Mouse (Mus musculus) embryonic facial prominence, embryonic 12.5 days (tissue): ENCODE measurements around the gene Pop5. TPM values are rescaled to one million over a fixed set of nuclear protein-coding genes. Genes with fewer than 3 reads are reported as not detected.

Experiments used
- ATAC-seq: fragments of 200-750 bp; cut with Nextera tagmentation; 2 replicates; pipeline ENCODE4 v1.8.0; 2017; ENCODE audit not compliant: insufficient number of reproducible peaks, insufficient read depth, low FRiP score, low TSS enrichment
- H3K27ac ChIP-seq: fragments of 300-500 bp; sonication (generic); 2 replicates; pipeline ENCODE4 v1.5.1; 2016; ENCODE audit warnings: mild to moderate bottlenecking
- H3K27me3 ChIP-seq: fragments of 300-500 bp; sonication (generic); 2 replicates; pipeline ENCODE4 v1.6.1; 2016; ENCODE audit warnings: mild to moderate bottlenecking, moderate library complexity
- H3K36me3 ChIP-seq: fragments of 300-500 bp; sonication (generic); 2 replicates; pipeline ENCODE4 v1.6.1; 2016; ENCODE audit warnings: mild to moderate bottlenecking
- H3K4me1 ChIP-seq: fragments of 300-500 bp; sonication (generic); 2 replicates; pipeline ENCODE4 v1.6.1; 2016
- H3K4me2 ChIP-seq: fragments of 300-500 bp; sonication (generic); replicated peaks from 2 replicates; pipeline ENCODE4 v1.6.1; 2016; ENCODE audit warnings: mild to moderate bottlenecking, moderate library complexity
- H3K4me3 ChIP-seq: fragments of 300-500 bp; sonication (generic); 2 replicates; pipeline ENCODE4 v1.5.1; 2016; ENCODE audit warnings: mild to moderate bottlenecking
- H3K9ac ChIP-seq: fragments of 300-500 bp; sonication (generic); 2 replicates; pipeline ENCODE4 v1.6.1; 2016; ENCODE audit warnings: mild to moderate bottlenecking, moderate library complexity
- H3K9me3 ChIP-seq: fragments of 300-500 bp; sonication (generic); 2 replicates; pipeline ENCODE4 v1.6.1; 2016; ENCODE audit warnings: mild to moderate bottlenecking, moderate library complexity
- WGBS: fragments of 180-500 bp; shearing (Covaris S2); methylation state at CpG from one replicate; pipeline ENCODE4 v1.1.7; 2016; 5-methylcytosine and 5-hydroxymethylcytosine counted together
- polyA plus RNA-seq: library from polyadenylated mRNA; unstranded; fragments of >200 nt; fragmentation: Nextera tagmentation; extraction: Ambion mirVana; gene quantifications from 2 replicates; pipeline ENCODE4 v1.2.1, GENCODE M21; 2016

Pop5 gene
- polyA plus RNA-seq, 1 experiment from 2014 or later: 82.1 TPM

DNA sequence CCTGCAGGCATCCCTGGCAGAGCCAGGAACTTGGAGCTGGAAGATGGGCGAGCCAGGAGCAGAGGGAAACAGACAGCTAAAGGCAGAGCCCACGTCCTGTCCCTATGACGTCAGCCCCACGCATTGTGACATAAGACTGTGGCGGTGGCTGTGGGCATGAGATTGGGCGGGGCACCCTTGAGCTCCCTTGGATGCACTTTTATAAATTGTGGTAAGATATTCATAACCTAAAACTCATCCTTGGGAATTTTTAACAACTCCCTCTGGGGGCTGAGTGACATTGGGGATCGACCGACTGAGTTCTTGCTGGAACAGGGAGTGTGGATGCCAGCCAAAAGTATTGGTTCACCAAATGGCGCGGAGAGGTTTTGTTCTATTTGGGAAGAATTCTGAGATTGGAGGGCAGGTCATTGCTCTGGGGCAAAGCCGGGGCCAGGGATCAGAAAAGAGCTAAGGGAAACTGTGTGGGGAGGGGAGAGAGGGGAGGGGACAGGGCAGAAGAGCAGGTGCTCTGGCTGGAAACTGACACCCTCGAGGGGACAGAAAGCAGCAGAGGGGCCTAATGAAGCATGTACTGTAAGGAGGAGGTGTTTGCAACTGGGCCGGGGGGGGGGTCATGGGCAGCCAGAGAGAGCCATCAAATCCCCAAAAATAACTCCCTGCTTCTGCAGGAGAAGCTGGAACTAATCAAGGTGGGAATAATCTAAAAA is 14.6 kb upstream of the Pop5 start:
- Histone ChIP-seq H3K9ac (no peak overlapping the region), H3K4me3 (0 out of 2 replicates have a peak overlapping the region, but pooled peaks have one; percentile 4), H3K9me3 (no peaks in the 10 kb centered on the region), H3K4me2 (no peak overlapping the region; the same call in 1 of the 2 replicates), H3K36me3 (no peaks in the 10 kb centered on the region), H3K27ac (no peak overlapping the region), H3K4me1 (peaks cover 18% of the 10 kb centered on the region), H3K27me3 (peaks cover under 1% of the 10 kb centered on the region)
- no peak for ATAC-seq
- 30% methylated on average over 13 of the region's 13 CpGs for WGBS

GRCm38 (mm10) chr5:115222485-115222884 is 13.2 kb upstream of the Pop5 start:
- Histone ChIP-seq H3K4me1 (peaks cover 18% of the 10 kb centered on the region), H3K27me3 (no peaks in the 10 kb centered on the region), H3K4me3 (no peak overlapping the region), H3K27ac (no peak overlapping the region), H3K36me3 (no peaks in the 10 kb centered on the region), H3K9me3 (no peaks in the 10 kb centered on the region), H3K4me2 (no peak overlapping the region), H3K9ac (no peak overlapping the region)
- no peak for ATAC-seq
- 74% methylated on average over 3 of the region's 3 CpGs for whole genome bisulfite sequencing

DNA sequence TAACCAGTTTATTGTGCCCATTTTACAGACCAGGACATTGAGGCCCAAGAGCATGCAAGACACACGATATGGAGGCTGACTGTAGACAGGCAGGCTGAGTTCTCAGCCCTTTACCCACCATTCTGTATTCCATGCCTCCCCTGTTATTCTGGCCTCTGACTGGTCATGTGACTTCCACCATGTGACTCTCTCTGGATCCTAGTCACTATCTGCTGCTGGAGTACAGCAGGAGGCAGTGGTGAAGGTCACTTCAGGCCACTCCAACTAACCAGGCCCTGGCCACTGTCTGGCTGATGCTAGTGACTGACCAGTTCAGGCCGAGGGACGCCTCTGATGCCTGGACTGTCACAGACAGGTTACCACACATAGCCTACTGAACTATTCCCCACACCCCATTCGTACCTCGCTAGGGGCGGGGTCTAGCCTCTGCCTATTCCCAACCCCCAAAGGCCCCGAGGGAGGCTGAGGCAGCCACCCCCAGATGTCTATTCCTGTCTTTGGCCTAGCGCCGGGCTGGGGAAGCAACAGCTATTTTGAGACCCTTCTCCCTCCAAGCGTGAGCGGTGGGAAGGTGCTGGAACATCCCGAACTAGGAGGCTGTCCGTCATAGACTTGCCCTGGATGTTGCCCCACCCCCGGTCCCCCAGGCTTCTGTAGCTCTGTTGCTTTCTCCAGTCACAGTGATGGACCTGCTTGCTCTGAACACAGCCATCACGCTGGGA is 4.6 kb upstream of the Pop5 start:
- Histone ChIP-seq H3K36me3 (no peaks in the 10 kb centered on the region), H3K9ac (no peak overlapping the region), H3K27me3 (peaks cover 15% of the 10 kb centered on the region), H3K4me3 (no peak overlapping the region), H3K27ac (no peak overlapping the region), H3K4me1 (no peaks in the 10 kb centered on the region), H3K9me3 (no peaks in the 10 kb centered on the region), H3K4me2 (peak overlapping the region; percentile 21; the same call in 1 of the 2 replicates)
- 48% methylated on average over 15 of the region's 15 CpGs for WGBS
- ATAC-seq: no peak

GRCm38 (mm10) chr5:115231552-115232120 is 4.0 kb upstream of the Pop5 start:
- ATAC-seq: no peak
- H3K4me1 ChIP-seq: no peaks in the 10 kb centered on the region
- 36% methylated on average over 16 of the region's 16 CpGs for WGBS
- no peak overlapping the region for H3K27ac ChIP-seq
- peak overlapping the region; percentile 21; the same call in 1 of the 2 replicates for H3K4me2 ChIP-seq
- peaks cover 15% of the 10 kb centered on the region for H3K27me3 ChIP-seq
- no peaks in the 10 kb centered on the region for H3K9me3 ChIP-seq
- no peak overlapping the region for H3K9ac ChIP-seq
- H3K36me3 ChIP-seq: no peaks in the 10 kb centered on the region
- H3K4me3 ChIP-seq: no peak overlapping the region

DNA sequence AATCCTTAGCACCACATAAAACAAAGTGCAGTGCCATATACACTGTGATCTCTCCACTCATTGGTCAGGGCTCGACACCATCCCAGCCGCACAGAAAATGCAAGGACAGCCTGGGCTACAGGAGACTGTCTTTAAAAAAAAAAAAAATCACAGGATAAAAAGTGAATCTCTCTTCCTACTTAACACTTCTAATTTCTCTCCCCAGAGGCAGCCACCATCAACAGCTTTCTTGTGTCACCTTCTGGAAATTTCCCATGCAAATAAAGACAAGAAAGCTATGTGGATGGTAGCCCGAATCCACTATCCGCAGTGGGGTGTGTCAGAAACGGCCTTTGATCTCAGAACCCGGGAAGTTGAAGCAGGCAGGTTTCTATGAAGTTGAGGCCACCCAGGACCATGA is 3.1 kb upstream of the Pop5 start:
- peaks cover 15% of the 10 kb centered on the region for H3K27me3 ChIP-seq
- H3K9me3 ChIP-seq: no peaks in the 10 kb centered on the region
- H3K27ac ChIP-seq: no peak overlapping the region
- H3K4me1 ChIP-seq: peaks cover 2% of the 10 kb centered on the region; the same call in 1 of the 2 replicates
- H3K9ac ChIP-seq: no peak overlapping the region
- no peak overlapping the region for H3K4me3 ChIP-seq
- WGBS: 77% methylated on average over 6 of the region's 6 CpGs
- H3K36me3 ChIP-seq: no peaks in the 10 kb centered on the region
- no peak overlapping the region for H3K4me2 ChIP-seq
- ATAC-seq: no peak

- Histone ChIP-seq H3K36me3 (no peaks in the 10 kb centered on the region), H3K4me3 (no peak overlapping the region), H3K9ac (no peak overlapping the region), H3K4me2 (no peak overlapping the region), H3K9me3 (no peaks in the 10 kb centered on the region), H3K27ac (no peak overlapping the region), H3K4me1 (peaks cover 2% of the 10 kb centered on the region; the same call in 1 of the 2 replicates), H3K27me3 (peaks cover 15% of the 10 kb centered on the region)
- WGBS: 89% methylated on average over 14 of the region's 14 CpGs
- no peak for ATAC-seq
Measured at GRCm38 (mm10) chr5:115233031-115233780, 2.4 kb upstream of the Pop5 start.

DNA sequence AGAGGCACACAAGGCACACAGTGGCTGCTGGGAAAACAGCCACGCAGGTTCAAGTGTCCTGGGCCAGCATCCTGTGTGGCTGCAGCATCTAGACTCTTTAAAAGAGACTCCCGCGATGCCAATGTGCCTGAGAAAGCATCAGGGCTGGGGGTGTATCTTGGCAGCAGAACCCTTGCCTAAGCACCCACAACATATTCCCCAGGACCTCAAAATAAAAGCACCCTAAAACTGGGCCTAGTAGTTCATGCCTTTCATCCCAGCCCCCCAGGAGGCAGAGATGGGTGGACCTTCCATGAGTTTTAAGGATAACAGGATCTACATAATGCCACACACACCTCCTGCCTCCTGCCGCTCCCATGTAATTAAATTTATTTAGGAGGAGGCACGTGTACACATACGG is 1.1 kb upstream of the Pop5 start:
- Histone ChIP-seq H3K9ac (no peak overlapping the region), H3K4me3 (no peak overlapping the region), H3K4me2 (no peak overlapping the region), H3K9me3 (no peaks in the 10 kb centered on the region), H3K27ac (no peak overlapping the region), H3K36me3 (no peaks in the 10 kb centered on the region), H3K27me3 (peaks cover 15% of the 10 kb centered on the region), H3K4me1 (peaks cover 12% of the 10 kb centered on the region)
- no peak for ATAC-seq
- WGBS: 47% methylated on average over 6 of the region's 6 CpGs

DNA sequence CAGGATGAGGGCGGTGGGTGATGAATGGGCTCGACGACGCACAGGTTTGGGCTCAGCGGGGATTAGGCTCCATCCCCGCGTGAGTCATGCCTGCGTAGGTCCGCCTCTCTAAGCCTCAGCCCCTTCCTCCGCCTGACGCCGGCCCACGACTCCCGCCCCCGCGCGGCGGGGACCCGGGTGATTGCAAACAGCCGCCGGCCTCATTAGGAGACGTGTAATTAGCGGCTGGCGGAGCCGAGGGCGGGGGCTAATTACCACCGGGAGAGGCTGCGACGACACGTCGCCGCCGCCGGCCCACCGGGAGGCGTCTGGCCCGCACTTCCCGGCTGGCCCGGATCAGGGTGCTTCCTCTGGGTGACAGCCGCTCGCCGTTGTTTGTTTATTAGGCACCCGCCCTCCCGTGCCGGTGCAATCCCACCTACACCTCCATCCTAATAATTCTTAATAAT is 289 bp upstream of the Pop5 start:
- Histone ChIP-seq H3K9me3 (no peaks in the 10 kb centered on the region), H3K4me3 (peak overlapping the region; percentile 47), H3K27ac (no peak overlapping the region), H3K9ac (peak overlapping the region; percentile 50), H3K27me3 (peaks cover 15% of the 10 kb centered on the region), H3K4me1 (peaks cover 12% of the 10 kb centered on the region), H3K4me2 (peak overlapping the region; percentile 70), H3K36me3 (peaks cover 7% of the 10 kb centered on the region)
- under 1% methylated on average over 42 of the region's 45 CpGs for WGBS
- ATAC-seq: 0 out of 2 replicates have a peak, but pooled peaks have one; percentile 33

DNA sequence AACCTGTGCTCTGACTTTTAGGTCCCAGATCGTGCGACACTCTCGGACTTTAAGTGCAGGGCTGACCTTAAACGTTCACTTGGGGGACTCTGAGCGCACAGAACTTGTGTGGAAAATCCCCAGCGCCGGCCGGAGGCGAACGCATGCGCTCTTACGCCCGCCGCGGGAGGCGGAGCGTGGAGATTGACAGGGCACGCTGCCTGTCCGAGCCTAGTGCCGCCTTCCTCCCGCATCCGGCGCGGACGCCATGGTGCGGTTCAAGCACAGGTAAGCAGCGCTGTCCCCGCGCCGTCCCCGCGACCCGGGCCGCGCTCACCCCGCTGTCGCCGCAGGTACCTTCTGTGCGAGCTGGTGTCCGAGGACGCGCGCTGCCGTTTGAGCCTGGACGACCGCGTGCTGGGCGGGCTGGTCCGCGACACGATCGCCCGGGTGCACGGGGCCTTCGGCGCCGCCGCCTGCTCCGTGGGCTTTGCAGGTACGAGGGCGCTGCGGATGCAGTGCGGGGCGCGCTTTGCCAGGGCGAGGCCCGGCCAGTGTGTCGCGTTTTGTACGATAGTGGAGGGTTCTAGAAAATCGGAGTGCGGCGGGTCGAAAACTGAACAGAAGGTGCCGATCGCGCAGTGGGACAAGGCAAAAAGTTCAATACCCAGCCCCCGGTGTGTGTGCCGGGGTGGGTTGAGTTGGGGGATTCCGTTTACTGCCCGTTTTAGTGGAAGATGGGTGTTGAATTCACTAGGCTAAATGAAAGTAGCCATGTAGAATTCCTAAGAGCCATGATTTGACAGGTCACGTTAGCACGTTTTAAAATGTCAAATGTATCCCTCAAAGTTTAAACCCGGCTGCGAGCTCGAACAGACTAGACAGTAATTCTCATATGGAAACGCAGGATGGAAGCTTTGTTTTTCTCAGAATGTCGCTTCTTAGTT is 2.4 kb downstream of the Pop5 start:
- H3K27me3 ChIP-seq: peaks cover 13% of the 10 kb centered on the region
- WGBS: under 1% methylated on average over 88 of the region's 88 CpGs
- ATAC-seq: peak; percentile 85
- peak overlapping the region; percentile 75 for H3K9ac ChIP-seq
- peak overlapping the region; percentile 92 for H3K4me3 ChIP-seq
- peaks cover 34% of the 10 kb centered on the region for H3K36me3 ChIP-seq
- H3K9me3 ChIP-seq: no peaks in the 10 kb centered on the region
- H3K4me2 ChIP-seq: peak overlapping the region; percentile 69
- peaks cover 12% of the 10 kb centered on the region for H3K4me1 ChIP-seq
- H3K27ac ChIP-seq: peak overlapping the region; percentile 46

DNA sequence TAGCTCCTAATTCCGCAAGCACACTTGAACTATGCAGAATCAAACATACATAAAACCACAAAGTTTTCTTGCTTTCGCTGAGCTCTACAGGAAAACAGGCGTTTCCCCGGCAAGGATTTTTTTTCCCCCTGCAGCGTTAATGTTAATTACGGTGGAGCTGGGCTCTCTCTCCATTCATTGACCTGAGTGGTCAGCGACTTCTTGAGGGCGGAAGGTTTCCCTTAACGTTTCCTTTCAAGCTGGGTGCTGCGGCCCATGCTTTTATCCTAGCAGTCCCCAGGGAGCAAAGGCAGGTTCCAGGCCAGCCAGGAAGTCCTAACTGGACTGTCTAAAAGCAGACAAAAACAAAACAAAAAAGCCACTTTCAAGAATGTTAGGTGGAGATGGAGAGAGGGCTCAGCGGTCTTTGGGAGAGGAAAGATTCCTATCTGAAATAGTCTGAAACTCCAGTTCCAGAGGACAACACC is 3.1 kb downstream of the Pop5 start:
- H3K9ac ChIP-seq: peak overlapping the region; percentile 75; the same call in 1 of the 2 replicates
- 6% methylated on average over 11 of the region's 11 CpGs for WGBS

More for the DNA sequence above, 3.1 kb downstream of the Pop5 start:
- Histone ChIP-seq H3K4me3 (peak overlapping the region; percentile 92), H3K4me2 (peak overlapping the region; percentile 69), H3K4me1 (peaks cover 12% of the 10 kb centered on the region), H3K9me3 (no peaks in the 10 kb centered on the region), H3K27me3 (peaks cover 10% of the 10 kb centered on the region), H3K36me3 (peaks cover 41% of the 10 kb centered on the region), H3K27ac (no peak overlapping the region)
- ATAC-seq: no peak
